Mouse (Mus musculus) myocyte (in vitro differentiated cells): ENCODE results near the gene Lrpprc.

ENCODE experiments used
- CEBPB ChIP-seq: IDR thresholded peaks from 2 replicates; pipeline ENCODE4 v1.6.1; 2011; ENCODE audit warnings: mild to moderate bottlenecking, moderate library complexity; ENCODE audit not compliant: poor library complexity, insufficient read depth, severe bottlenecking
- MAX ChIP-seq: IDR thresholded peaks from one replicate; pipeline ENCODE4 v1.6.1; 2011; ENCODE audit warnings: low read depth, mild to moderate bottlenecking, control low read depth
- MYOG ChIP-seq, 3 experiments: IDR thresholded peaks; one replicate each; pipeline ENCODE4 v1.6.1; 2011; ENCODE audit warnings: control low read depth in 2 of 3, low read depth in 2 of 3, mild to moderate bottlenecking in 2 of 3; ENCODE audit not compliant: insufficient read length in 2 of 3, control insufficient read depth in 1 of 3, insufficient read depth in 1 of 3
- POLR2A ChIP-seq: IDR thresholded peaks from one replicate; pipeline ENCODE4 v1.6.1; 2011; ENCODE audit warnings: low read depth, mild to moderate bottlenecking, control low read depth, moderate library complexity; ENCODE audit not compliant: insufficient read length
- POLR2AphosphoS2 ChIP-seq: IDR thresholded peaks from one replicate; pipeline ENCODE4 v1.6.1; 2011; ENCODE audit warnings: low read depth, control low read depth; ENCODE audit not compliant: insufficient read length
- REST ChIP-seq: IDR thresholded peaks from one replicate; pipeline ENCODE4 v1.6.1; 2011; ENCODE audit warnings: mild to moderate bottlenecking, control low read depth, moderate library complexity; ENCODE audit not compliant: insufficient read depth, insufficient read length
- SRF ChIP-seq: IDR thresholded peaks from one replicate; pipeline ENCODE4 v1.6.1; 2011; ENCODE audit warnings: low read depth; ENCODE audit not compliant: control insufficient read depth, insufficient read length
- TCF12 ChIP-seq: IDR thresholded peaks from one replicate; pipeline ENCODE4 v1.6.1; 2011; ENCODE audit warnings: mild to moderate bottlenecking, control low read depth; ENCODE audit not compliant: poor library complexity, insufficient read depth, severe bottlenecking
- TCF3 ChIP-seq: IDR thresholded peaks from one replicate; pipeline ENCODE4 v1.6.1; 2011; ENCODE audit warnings: low read depth, control low read depth; ENCODE audit not compliant: insufficient read length
- USF1 ChIP-seq: IDR thresholded peaks from one replicate; pipeline ENCODE4 v1.6.1; 2011; ENCODE audit warnings: low read depth, mild to moderate bottlenecking, control low read depth, moderate library complexity

- TF ChIP-seq POLR2A, result no peak
- TF ChIP-seq USF1, result no peak
- no peak for TF ChIP-seq TCF12
- no peak for TF ChIP-seq REST
- TF ChIP-seq MAX, result no peak
- no peak for TF ChIP-seq TCF3
- no peak for TF ChIP-seq POLR2AphosphoS2
- no peak for TF ChIP-seq SRF
- no peak for TF ChIP-seq MYOG (IDR thresholded peaks at IDR 0.05; ENCODE audit: control insufficient read depth in 1 of 3, insufficient read depth in 1 of 3, insufficient read length in 2 of 3, low read depth in 2 of 3)
- TF ChIP-seq CEBPB, result no peak
Measured at GRCm38 (mm10) chr17:84832346-84832745, 41.8 kb upstream of the Lrpprc start.
